Mouse (Mus musculus): ENCODE results near the gene Skap1. TPM values are rescaled to one million over a fixed set of nuclear protein-coding genes. Genes with fewer than 3 reads are reported as not detected.

Gene Skap1
- polyA plus RNA-seq, 1 experiment from 2014 or later = 2.6 TPM

DNA sequence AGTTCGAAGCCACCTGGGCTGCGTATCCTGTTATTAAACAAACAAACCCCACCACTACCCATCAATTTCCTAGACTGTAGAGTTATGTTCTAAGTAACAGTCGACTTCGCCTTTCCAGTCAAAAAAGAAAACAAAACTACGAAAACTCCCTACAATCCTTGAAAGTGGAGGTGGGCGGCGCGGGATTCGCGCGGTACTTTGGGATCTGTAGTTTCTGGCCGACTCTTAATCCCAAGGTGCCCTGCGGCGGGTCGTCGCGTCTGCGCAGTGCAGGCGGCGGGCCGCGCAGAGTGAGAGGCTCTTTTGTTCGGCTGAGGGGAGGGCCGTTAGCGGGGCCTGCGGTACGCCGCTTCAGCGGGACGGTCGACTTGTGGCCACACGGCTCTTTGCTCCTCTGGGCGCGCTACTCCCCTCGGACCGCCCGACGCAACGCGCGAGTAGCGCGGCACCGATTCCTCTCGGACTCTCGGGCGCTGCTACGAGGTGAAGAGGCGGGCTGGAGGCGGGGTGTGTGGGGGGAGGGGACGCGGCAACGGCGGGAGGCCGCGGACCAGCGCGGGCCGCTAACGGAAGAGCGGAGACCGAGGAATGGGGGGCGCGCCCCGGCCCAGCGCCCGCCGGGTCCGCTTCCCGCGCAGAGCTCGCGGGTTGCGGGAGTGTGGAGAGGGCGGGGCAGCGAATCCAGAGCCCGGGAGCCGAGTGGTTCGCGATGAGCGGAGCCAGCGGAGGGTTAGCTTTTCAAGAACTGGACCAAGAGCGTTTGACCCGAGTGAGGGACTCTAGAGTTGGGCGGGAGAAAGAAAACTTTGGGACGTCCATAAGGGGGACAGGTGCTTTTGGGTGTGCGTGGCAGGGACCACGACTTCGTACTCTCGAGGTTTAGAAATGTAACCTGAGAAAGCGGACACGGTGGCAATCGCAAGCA is 324.7 kb downstream of the Skap1 start, which contains the start of gene Cbx1:
Cbx1 (plus strand) TSS at position 257 of the 925 bp plus-strand sequence.
- Histone ChIP-seq H3K4me1 (replicated peaks; ENCODE audit: control insufficient read depth, insufficient read depth, low read length) (peaks cover 9% of the 10 kb centered on the region), H3K4me2 (ENCODE audit: low read depth, low read length, severe bottlenecking) (peak within 1 kb of the TSS; percentile 89), H3K36me3 (ENCODE audit: control insufficient read depth, insufficient read depth, low read length) (no peaks in the 10 kb centered on the region), H3K4me3 (ENCODE audit: low read depth, low read length) (peak within 1 kb of the TSS; percentile 93), H3K27me3 (ENCODE audit: control insufficient read depth, insufficient read depth, low read length) (no peaks in the 10 kb centered on the region), H3K9me3 (ENCODE audit: control insufficient read depth, low read length) (no peaks in the 10 kb centered on the region), H3K27ac (ENCODE audit: low read depth, low read length) (peak within 1 kb of the TSS; percentile 94), H3K9ac (ENCODE audit: low read length) (peak within 1 kb of the TSS; percentile 97)
- peak; percentile 97 for ATAC-seq (replicated peaks; ENCODE audit: low FRiP score)
- peak; percentile 96 for DNase-seq (ENCODE audit: low spot score)
- 1% methylated on average over 93 of the region's 93 CpGs for WGBS

- WGBS = 5% methylated on average over 5 of the region's 5 CpGs
- Histone ChIP-seq H3K9me3 (ENCODE audit: control insufficient read depth, low read length) (no peaks in the 10 kb centered on the region), H3K4me3 (ENCODE audit: low read depth, low read length) (peak overlapping the region; percentile 93), H3K4me2 (ENCODE audit: low read depth, low read length, severe bottlenecking) (peak overlapping the region; percentile 89), H3K4me1 (replicated peaks; ENCODE audit: control insufficient read depth, insufficient read depth, low read length) (peaks cover 9% of the 10 kb centered on the region), H3K36me3 (ENCODE audit: control insufficient read depth, insufficient read depth, low read length) (no peaks in the 10 kb centered on the region), H3K27ac (ENCODE audit: low read depth, low read length) (no peak overlapping the region), H3K27me3 (ENCODE audit: control insufficient read depth, insufficient read depth, low read length) (no peaks in the 10 kb centered on the region), H3K9ac (ENCODE audit: low read length) (peak overlapping the region; percentile 97)
- no peak for DNase-seq (ENCODE audit: low spot score)
- ATAC-seq (replicated peaks; ENCODE audit: low FRiP score) = no peak
Measured at GRCm38 (mm10) chr11:96789990-96790389, 325.6 kb downstream of the Skap1 start.

DNA sequence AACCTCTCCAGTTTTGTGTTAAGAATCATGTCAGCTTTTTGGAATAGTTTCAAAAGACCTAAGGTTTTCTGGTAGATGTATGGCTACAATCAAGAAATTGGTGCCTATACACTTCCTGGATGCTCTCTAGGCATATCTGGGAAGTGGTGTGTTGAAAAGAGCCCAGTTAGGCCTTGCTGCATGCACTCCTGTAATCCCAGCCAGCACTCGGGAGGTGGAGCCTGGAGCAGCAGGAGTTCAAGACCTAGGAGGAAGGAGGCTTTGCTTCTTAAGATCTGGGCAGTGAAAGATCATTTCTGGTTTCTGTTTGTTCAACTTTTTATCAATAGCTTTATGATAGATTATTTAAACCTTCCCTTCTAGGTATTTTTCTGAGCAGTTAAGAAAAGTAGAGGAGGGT is 326.3 kb downstream of the Skap1 start:
- no peaks in the 10 kb centered on the region for H3K27me3 ChIP-seq (ENCODE audit: control insufficient read depth, insufficient read depth, low read length)
- no peaks in the 10 kb centered on the region; the same call in 1 of the 2 replicates for H3K36me3 ChIP-seq (ENCODE audit: control insufficient read depth, insufficient read depth, low read length)
- ATAC-seq (replicated peaks; ENCODE audit: low FRiP score) = no peak
- peaks cover 9% of the 10 kb centered on the region for H3K4me1 ChIP-seq (replicated peaks; ENCODE audit: control insufficient read depth, insufficient read depth, low read length)
- H3K9me3 ChIP-seq (ENCODE audit: control insufficient read depth, low read length) = no peaks in the 10 kb centered on the region
- H3K27ac ChIP-seq (ENCODE audit: low read depth, low read length) = no peak overlapping the region
- H3K4me2 ChIP-seq (ENCODE audit: low read depth, low read length, severe bottlenecking) = peak overlapping the region; percentile 89
- H3K4me3 ChIP-seq (ENCODE audit: low read depth, low read length) = peak overlapping the region; percentile 93
- DNase-seq (ENCODE audit: low spot score) = no peak
- H3K9ac ChIP-seq (ENCODE audit: low read length) = peak overlapping the region; percentile 47
- 0% methylated on average over 1 of the region's 1 CpGs for WGBS

DNA sequence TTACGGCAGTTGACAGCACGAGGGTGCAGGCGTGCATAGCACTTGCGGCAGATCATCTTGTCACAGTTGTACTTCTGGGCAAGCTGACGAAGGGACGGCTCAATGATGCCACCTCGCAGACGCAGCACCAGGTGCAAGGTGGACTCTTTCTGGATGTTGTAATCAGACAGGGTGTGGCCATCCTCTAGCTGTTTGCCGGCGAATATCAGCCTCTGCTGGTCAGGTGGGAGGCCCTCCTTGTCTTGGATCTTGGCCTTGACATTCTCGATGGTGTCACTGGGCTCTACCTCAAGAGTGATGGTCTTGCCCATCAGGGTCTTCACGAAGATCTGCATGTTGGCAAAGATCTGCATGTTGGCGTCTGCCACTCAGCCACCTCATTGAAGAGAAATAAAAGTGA is 331.1 kb downstream of the Skap1 start:
- DNase-seq (ENCODE audit: low spot score) (no peak), ATAC-seq (replicated peaks; ENCODE audit: low FRiP score) (no peak)
- peaks cover 4% of the 10 kb centered on the region; the same call in 1 of the 2 replicates for H3K4me1 ChIP-seq (replicated peaks; ENCODE audit: control insufficient read depth, insufficient read depth, low read length)
- H3K4me2 ChIP-seq (ENCODE audit: low read depth, low read length, severe bottlenecking) = no peak overlapping the region
- no peak overlapping the region for H3K9ac ChIP-seq (ENCODE audit: low read length)
- H3K27ac ChIP-seq (ENCODE audit: low read depth, low read length) = no peak overlapping the region
- no peaks in the 10 kb centered on the region for H3K9me3 ChIP-seq (ENCODE audit: control insufficient read depth, low read length)
- H3K4me3 ChIP-seq (ENCODE audit: low read depth, low read length) = no peak overlapping the region
- no peaks in the 10 kb centered on the region for H3K27me3 ChIP-seq (ENCODE audit: control insufficient read depth, insufficient read depth, low read length)
- H3K36me3 ChIP-seq (ENCODE audit: control insufficient read depth, insufficient read depth, low read length) = no peaks in the 10 kb centered on the region; the same call in 1 of the 2 replicates
- 97% methylated on average over 13 of the region's 13 CpGs for WGBS

- no peak overlapping the region for H3K4me2 ChIP-seq (ENCODE audit: low read depth, low read length, severe bottlenecking)
- H3K27me3 ChIP-seq (ENCODE audit: control insufficient read depth, insufficient read depth, low read length) = no peaks in the 10 kb centered on the region
- no peak for ATAC-seq (replicated peaks; ENCODE audit: low FRiP score)
- no peak for DNase-seq (ENCODE audit: low spot score)
- H3K27ac ChIP-seq (ENCODE audit: low read depth, low read length) = no peak overlapping the region
- H3K36me3 ChIP-seq (ENCODE audit: control insufficient read depth, insufficient read depth, low read length) = no peaks in the 10 kb centered on the region; the same call in 1 of the 2 replicates
- no peak overlapping the region for H3K9ac ChIP-seq (ENCODE audit: low read length)
- no peak overlapping the region for H3K4me3 ChIP-seq (ENCODE audit: low read depth, low read length)
- H3K9me3 ChIP-seq (ENCODE audit: control insufficient read depth, low read length) = no peaks in the 10 kb centered on the region
- no peaks in the 10 kb centered on the region; the same call in 1 of the 2 replicates for H3K4me1 ChIP-seq (replicated peaks; ENCODE audit: control insufficient read depth, insufficient read depth, low read length)
- WGBS = 95% methylated on average over 2 of the region's 2 CpGs
Measured at GRCm38 (mm10) chr11:96796081-96796480, 331.7 kb downstream of the Skap1 start.

DNA sequence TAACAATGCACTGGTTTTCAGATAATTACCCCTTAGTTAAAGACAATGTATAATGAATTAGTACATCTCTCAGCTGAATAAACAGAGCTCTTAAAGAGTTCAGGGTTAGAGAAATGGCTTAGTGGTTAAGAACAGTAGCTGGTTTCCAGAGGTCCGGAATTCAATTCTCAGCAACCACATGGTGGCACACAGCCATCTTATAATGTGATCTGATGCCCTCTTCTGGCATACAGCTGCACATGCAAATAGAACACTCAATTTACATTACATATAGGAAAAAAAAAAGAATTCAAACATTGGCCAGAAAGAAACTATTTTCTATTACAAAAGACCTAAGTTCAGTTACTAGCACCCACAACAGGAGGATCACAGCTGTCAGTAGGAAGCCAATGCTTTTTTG is 332.2 kb downstream of the Skap1 start:
- Histone ChIP-seq H3K4me2 (ENCODE audit: low read depth, low read length, severe bottlenecking) (no peak overlapping the region), H3K4me1 (replicated peaks; ENCODE audit: control insufficient read depth, insufficient read depth, low read length) (no peaks in the 10 kb centered on the region; the same call in 1 of the 2 replicates), H3K27ac (ENCODE audit: low read depth, low read length) (no peak overlapping the region), H3K9me3 (ENCODE audit: control insufficient read depth, low read length) (no peaks in the 10 kb centered on the region), H3K4me3 (ENCODE audit: low read depth, low read length) (no peak overlapping the region), H3K9ac (ENCODE audit: low read length) (no peak overlapping the region), H3K36me3 (ENCODE audit: control insufficient read depth, insufficient read depth, low read length) (no peaks in the 10 kb centered on the region; the same call in 1 of the 2 replicates), H3K27me3 (ENCODE audit: control insufficient read depth, insufficient read depth, low read length) (no peaks in the 10 kb centered on the region)
- WGBS = 77% methylated on average over 1 of the region's 1 CpGs
- no peak for ATAC-seq (replicated peaks; ENCODE audit: low FRiP score)
- no peak for DNase-seq (ENCODE audit: low spot score)

GRCm38 (mm10) chr11:96799511-96799910 is 335.1 kb downstream of the Skap1 start:
- ATAC-seq (replicated peaks; ENCODE audit: low FRiP score) = no peak
- no peaks in the 10 kb centered on the region; the same call in 1 of the 2 replicates for H3K36me3 ChIP-seq (ENCODE audit: control insufficient read depth, insufficient read depth, low read length)

DNA sequence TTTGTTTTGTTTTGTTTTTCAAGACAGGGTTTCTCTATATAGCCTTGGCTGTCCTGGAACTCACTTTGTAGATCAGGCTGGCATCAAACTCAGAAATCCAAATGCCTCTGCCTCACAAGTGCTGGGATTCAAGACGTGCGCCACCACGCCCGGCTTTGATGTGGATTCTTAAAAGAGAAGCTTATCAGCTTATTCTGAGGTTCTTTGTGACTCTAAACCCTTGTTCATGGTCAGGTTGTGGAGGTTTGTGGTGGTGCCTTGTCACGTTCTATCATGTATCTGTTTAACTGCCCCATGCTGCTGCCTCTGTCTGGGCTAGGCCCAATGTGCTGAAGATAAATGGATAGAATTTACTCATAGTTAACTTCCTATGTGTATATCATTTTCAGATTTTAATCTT is 341.2 kb downstream of the Skap1 start:
- Histone ChIP-seq H3K27me3 (ENCODE audit: control insufficient read depth, insufficient read depth, low read length) (no peaks in the 10 kb centered on the region), H3K4me2 (ENCODE audit: low read depth, low read length, severe bottlenecking) (no peak overlapping the region), H3K27ac (ENCODE audit: low read depth, low read length) (no peak overlapping the region), H3K9ac (ENCODE audit: low read length) (no peak overlapping the region), H3K4me3 (ENCODE audit: low read depth, low read length) (no peak overlapping the region), H3K36me3 (ENCODE audit: control insufficient read depth, insufficient read depth, low read length) (peaks cover 25% of the 10 kb centered on the region), H3K4me1 (replicated peaks; ENCODE audit: control insufficient read depth, insufficient read depth, low read length) (no peaks in the 10 kb centered on the region), H3K9me3 (ENCODE audit: control insufficient read depth, low read length) (no peaks in the 10 kb centered on the region)
- ATAC-seq (replicated peaks; ENCODE audit: low FRiP score) (no peak), DNase-seq (ENCODE audit: low spot score) (no peak)
- 96% methylated on average over 5 of the region's 5 CpGs for WGBS

More at GRCm38 (mm10) chr11:96799511-96799910, 335.1 kb downstream of the Skap1 start:
- Histone ChIP-seq H3K27ac (ENCODE audit: low read depth, low read length) (no peak overlapping the region), H3K4me3 (ENCODE audit: low read depth, low read length) (no peak overlapping the region), H3K9ac (ENCODE audit: low read length) (no peak overlapping the region), H3K4me2 (ENCODE audit: low read depth, low read length, severe bottlenecking) (no peak overlapping the region), H3K27me3 (ENCODE audit: control insufficient read depth, insufficient read depth, low read length) (no peaks in the 10 kb centered on the region), H3K4me1 (replicated peaks; ENCODE audit: control insufficient read depth, insufficient read depth, low read length) (no peaks in the 10 kb centered on the region), H3K9me3 (ENCODE audit: control insufficient read depth, low read length) (no peaks in the 10 kb centered on the region)
- DNase-seq (ENCODE audit: low spot score) = no peak
- 98% methylated on average over 2 of the region's 2 CpGs for WGBS
